Mouse (Mus musculus) midbrain, embryonic 11.5 days (tissue): ENCODE results near the gene Eps15l1. TPM values are rescaled to one million over a fixed set of nuclear protein-coding genes. Genes with fewer than 3 reads are reported as not detected.
A peak's percentile ranks its signal among the peaks of the same experiment; 100 is the strongest.

Experiments used
- ATAC-seq: fragments of 200-750 bp; cut with Nextera tagmentation; 2 replicates; pipeline ENCODE4 v1.8.0; 2017; ENCODE audit warnings: moderate TSS enrichment, moderate library complexity; ENCODE audit not compliant: low FRiP score
- DNase-seq: peaks from one replicate; pipeline ENCODE4 v3.0.0; 2015; ENCODE audit warnings: low spot score; ENCODE audit errors: missing footprints
- H3K27ac ChIP-seq: fragments of 300-500 bp; sonication (generic); 2 replicates; pipeline ENCODE4 v1.5.1; 2014; ENCODE audit warnings: low read depth, low read length
- H3K27me3 ChIP-seq: fragments of 300-500 bp; sonication (generic); 2 replicates; pipeline ENCODE4 v1.6.1; 2014; ENCODE audit warnings: mild to moderate bottlenecking, low read length, moderate library complexity, mixed read lengths; ENCODE audit not compliant: control insufficient read depth, insufficient read depth
- H3K36me3 ChIP-seq: fragments of 300-500 bp; sonication (generic); 2 replicates; pipeline ENCODE4 v1.6.1; 2014; ENCODE audit warnings: mild to moderate bottlenecking, low read length, moderate library complexity, mixed read lengths; ENCODE audit not compliant: control insufficient read depth, insufficient read depth
- H3K4me1 ChIP-seq: fragments of 300-500 bp; sonication (generic); 2 replicates; pipeline ENCODE4 v1.6.1; 2014; ENCODE audit warnings: low read length; ENCODE audit not compliant: control insufficient read depth, insufficient read depth
- H3K4me2 ChIP-seq: fragments of 300-500 bp; sonication (generic); 2 replicates; pipeline ENCODE4 v1.6.1; 2014; ENCODE audit warnings: mild to moderate bottlenecking, moderate library complexity
- H3K4me3 ChIP-seq: fragments of 300-500 bp; sonication (generic); 2 replicates; pipeline ENCODE4 v1.5.1; 2014; ENCODE audit warnings: low read depth, low read length
- H3K9ac ChIP-seq: fragments of 300-500 bp; sonication (generic); 2 replicates; pipeline ENCODE4 v1.6.1; 2014; ENCODE audit warnings: low read length
- H3K9me3 ChIP-seq: fragments of 300-500 bp; sonication (generic); 2 replicates; pipeline ENCODE4 v1.6.1; 2016; ENCODE audit warnings: low read length; ENCODE audit not compliant: control insufficient read depth
- WGBS: fragments of 180-500 bp; shearing (Covaris S2); extraction: QIAGEN DNeasy Blood & Tissue Kit; methylation state at CpG from one replicate; pipeline ENCODE4 v1.1.7; 2014; 5-methylcytosine and 5-hydroxymethylcytosine counted together
- polyA plus RNA-seq: library from polyadenylated mRNA; unstranded; fragments of >200 nt; fragmentation: Nextera tagmentation; extraction: Ambion mirVana; gene quantifications from 2 replicates; pipeline ENCODE4 v1.2.1, GENCODE M21; 2014

Eps15l1 gene
- polyA plus RNA-seq, 1 experiment from 2014 or later: 71.3 TPM

DNA sequence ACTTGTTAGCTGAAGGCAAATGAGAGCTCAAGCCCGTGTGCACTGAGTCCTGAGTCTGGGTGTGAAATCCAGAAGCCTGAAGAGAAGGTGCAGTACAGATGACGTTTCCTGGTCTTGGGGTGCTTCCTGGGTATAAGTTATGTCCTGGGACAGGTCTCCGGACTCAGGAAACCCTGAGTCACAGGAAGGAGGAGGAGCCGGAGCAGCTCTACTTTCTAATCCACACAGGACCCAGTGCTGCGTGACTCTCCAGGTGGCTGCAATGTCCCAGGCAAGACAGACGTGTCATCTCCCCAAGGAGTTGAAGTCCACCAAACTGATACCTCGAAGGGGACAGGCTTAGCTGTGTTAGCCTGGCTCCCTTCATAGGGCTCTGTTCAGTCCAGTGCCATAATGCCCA, 57.8 kb downstream of the Eps15l1 start:
- Histone ChIP-seq H3K9me3 (no peaks in the 10 kb centered on the region), H3K27ac (no peak overlapping the region), H3K27me3 (no peaks in the 10 kb centered on the region), H3K9ac (no peak overlapping the region), H3K4me3 (no peak overlapping the region), H3K4me2 (no peak overlapping the region), H3K4me1 (no peaks in the 10 kb centered on the region), H3K36me3 (peaks cover 31% of the 10 kb centered on the region)
- ATAC-seq (no peak), DNase-seq (no peak)
- WGBS: 86% methylated on average over 7 of the region's 7 CpGs

- Histone ChIP-seq H3K4me3 (no peak overlapping the region), H3K9me3 (no peaks in the 10 kb centered on the region), H3K9ac (no peak overlapping the region), H3K27me3 (no peaks in the 10 kb centered on the region), H3K27ac (no peak overlapping the region), H3K4me2 (no peak overlapping the region), H3K4me1 (no peaks in the 10 kb centered on the region), H3K36me3 (peaks cover 30% of the 10 kb centered on the region)
- no peak for DNase-seq
- ATAC-seq: no peak
- 96% methylated on average over 4 of the region's 4 CpGs for WGBS
Measured at GRCm38 (mm10) chr8:72362754-72363153, 58.5 kb downstream of the Eps15l1 start.

DNA sequence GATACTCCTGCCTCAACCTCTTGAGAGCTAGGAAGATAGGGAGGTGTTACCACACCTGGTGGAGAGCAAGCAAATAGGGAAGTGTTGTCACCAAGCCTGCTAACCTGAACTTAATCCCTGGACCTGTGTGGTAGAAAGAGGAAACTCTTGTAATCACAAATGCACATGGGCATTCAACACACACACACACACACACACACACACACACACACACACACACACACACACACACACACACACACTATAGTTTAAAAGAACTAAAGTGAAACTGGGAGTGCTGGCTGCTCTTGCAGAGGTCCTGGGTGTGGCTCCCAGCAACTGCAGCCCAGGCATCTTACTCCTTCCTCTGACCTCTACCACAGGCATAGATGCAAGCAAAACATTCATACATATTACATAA, 61.1 kb downstream of the Eps15l1 start:
- Histone ChIP-seq H3K4me2 (no peak overlapping the region), H3K9ac (no peak overlapping the region), H3K4me1 (no peaks in the 10 kb centered on the region), H3K27me3 (no peaks in the 10 kb centered on the region), H3K36me3 (peaks cover 29% of the 10 kb centered on the region), H3K4me3 (no peak overlapping the region), H3K9me3 (no peaks in the 10 kb centered on the region), H3K27ac (no peak overlapping the region)
- DNase-seq: no peak
- no peak for ATAC-seq

- no peak for ATAC-seq
- H3K27ac ChIP-seq: no peak overlapping the region
- WGBS: 91% methylated on average over 3 of the region's 3 CpGs
- H3K9me3 ChIP-seq: no peaks in the 10 kb centered on the region
- no peaks in the 10 kb centered on the region for H3K27me3 ChIP-seq
- no peak overlapping the region for H3K9ac ChIP-seq
- DNase-seq: no peak
- H3K4me1 ChIP-seq: no peaks in the 10 kb centered on the region
- peaks cover 18% of the 10 kb centered on the region for H3K36me3 ChIP-seq
- no peak overlapping the region for H3K4me2 ChIP-seq
- no peak overlapping the region for H3K4me3 ChIP-seq
Measured at GRCm38 (mm10) chr8:72356593-72356992, 64.7 kb downstream of the Eps15l1 start.

GRCm38 (mm10) chr8:72354272-72354671, 67.0 kb downstream of the Eps15l1 start:
- Histone ChIP-seq H3K4me1 (no peaks in the 10 kb centered on the region), H3K4me3 (no peak overlapping the region), H3K9me3 (no peaks in the 10 kb centered on the region), H3K9ac (no peak overlapping the region), H3K27ac (no peak overlapping the region), H3K36me3 (peaks cover 13% of the 10 kb centered on the region), H3K27me3 (no peaks in the 10 kb centered on the region), H3K4me2 (no peak overlapping the region)
- 88% methylated on average over 11 of the region's 11 CpGs for WGBS
- no peak for ATAC-seq
- DNase-seq: no peak

DNA sequence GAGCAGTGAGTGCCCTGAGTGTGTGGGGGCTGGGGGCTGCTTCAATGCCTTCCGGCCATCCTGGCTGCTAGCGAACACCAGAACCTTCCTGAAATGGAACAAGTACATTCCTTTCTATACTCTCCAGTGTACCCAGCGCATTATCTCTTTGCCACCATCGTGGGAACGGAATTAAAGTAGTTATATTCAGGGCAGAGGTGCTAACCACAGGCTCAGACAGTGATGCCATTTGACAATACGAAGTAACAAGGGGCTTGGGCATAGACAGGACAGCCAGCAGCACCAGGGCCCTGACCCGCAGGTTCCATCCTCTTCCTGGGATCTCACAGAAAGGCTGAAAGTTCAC, 67.6 kb downstream of the Eps15l1 start:
- 92% methylated on average over 7 of the region's 7 CpGs for WGBS
- DNase-seq (no peak), ATAC-seq (no peak)
- H3K9ac ChIP-seq: no peak overlapping the region
- no peak overlapping the region for H3K27ac ChIP-seq
- H3K9me3 ChIP-seq: no peaks in the 10 kb centered on the region
- H3K4me1 ChIP-seq: no peaks in the 10 kb centered on the region
- H3K4me3 ChIP-seq: no peak overlapping the region
- no peaks in the 10 kb centered on the region for H3K27me3 ChIP-seq
- peaks cover 9% of the 10 kb centered on the region for H3K36me3 ChIP-seq
- no peak overlapping the region for H3K4me2 ChIP-seq

GRCm38 (mm10) chr8:72352951-72353699, 68.1 kb downstream of the Eps15l1 start:
- H3K36me3 ChIP-seq: peaks cover 8% of the 10 kb centered on the region
- H3K4me2 ChIP-seq: no peak overlapping the region
- no peak overlapping the region for H3K27ac ChIP-seq
- no peak overlapping the region for H3K4me3 ChIP-seq
- H3K4me1 ChIP-seq: no peaks in the 10 kb centered on the region
- no peak for DNase-seq
- peak; percentile 50; the same call in 1 of the 2 replicates for ATAC-seq
- 85% methylated on average over 8 of the region's 8 CpGs for WGBS
- no peaks in the 10 kb centered on the region for H3K27me3 ChIP-seq
- no peak overlapping the region for H3K9ac ChIP-seq
- H3K9me3 ChIP-seq: no peaks in the 10 kb centered on the region

DNA sequence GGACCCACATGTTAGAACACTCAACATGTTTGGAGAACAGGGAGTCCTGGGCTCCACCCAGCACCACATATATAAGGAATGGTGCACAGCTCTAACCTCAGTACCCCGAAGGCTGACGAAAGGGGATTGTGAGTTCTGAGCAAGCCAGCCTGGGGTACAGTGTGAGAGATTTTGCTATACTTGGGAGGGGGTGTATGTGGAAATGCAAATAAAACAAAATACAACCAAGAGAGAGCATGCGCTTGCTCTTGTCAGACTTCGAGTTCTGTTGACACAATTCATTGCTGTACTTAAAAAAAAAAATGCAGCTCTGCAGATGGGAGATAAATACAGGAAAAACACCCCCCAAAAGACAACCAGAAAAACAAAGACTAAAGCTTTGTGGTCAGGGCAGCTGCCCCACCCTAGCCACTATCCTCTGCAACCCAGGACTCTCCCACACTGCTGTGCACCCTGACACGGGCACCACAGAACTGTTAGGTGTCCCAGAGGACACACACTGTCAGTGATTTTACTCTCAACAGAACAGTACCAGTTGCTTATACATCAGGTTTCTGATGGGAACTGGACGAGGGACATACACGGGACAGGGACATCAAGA, 69.8 kb downstream of the Eps15l1 start:
- Histone ChIP-seq H3K36me3 (peaks cover 7% of the 10 kb centered on the region), H3K9me3 (no peaks in the 10 kb centered on the region), H3K9ac (no peak overlapping the region), H3K27ac (no peak overlapping the region), H3K27me3 (no peaks in the 10 kb centered on the region), H3K4me2 (no peak overlapping the region), H3K4me1 (no peaks in the 10 kb centered on the region), H3K4me3 (no peak overlapping the region)
- ATAC-seq: no peak
- no peak for DNase-seq
- 89% methylated on average over 7 of the region's 7 CpGs for WGBS

DNA sequence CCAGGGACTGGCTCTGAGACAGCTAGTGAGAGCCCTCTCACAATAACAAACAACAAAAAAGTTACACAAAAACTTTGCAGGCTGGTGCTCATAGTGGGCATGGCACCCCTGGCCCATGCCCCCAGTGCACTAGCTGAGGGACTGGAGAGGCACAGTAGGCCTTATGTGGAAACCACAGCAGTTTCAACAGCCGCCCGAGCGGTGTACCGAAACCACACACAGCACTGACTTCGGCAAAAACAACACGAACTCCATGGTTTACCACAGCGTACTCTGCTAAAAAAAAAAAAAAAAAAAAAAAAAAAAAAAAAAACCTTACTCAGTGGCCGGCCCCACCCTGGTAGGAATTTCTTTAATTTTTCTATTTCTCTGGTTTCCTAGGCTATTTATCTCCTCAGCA, 70.5 kb downstream of the Eps15l1 start:
- H3K4me1 ChIP-seq: no peaks in the 10 kb centered on the region
- H3K27ac ChIP-seq: no peak overlapping the region
- DNase-seq: no peak
- no peak for ATAC-seq
- H3K9ac ChIP-seq: no peak overlapping the region
- H3K9me3 ChIP-seq: no peaks in the 10 kb centered on the region
- peaks cover 5% of the 10 kb centered on the region for H3K36me3 ChIP-seq
- no peak overlapping the region for H3K4me3 ChIP-seq
- no peak overlapping the region for H3K4me2 ChIP-seq
- H3K27me3 ChIP-seq: no peaks in the 10 kb centered on the region
- 96% methylated on average over 8 of the region's 8 CpGs for WGBS
